Mouse (Mus musculus) embryonic fibroblast, embryonic 13.5 days (primary cell): ENCODE measurements around the gene Cpvl.

ENCODE experiments used
- CTCF ChIP-seq: IDR thresholded peaks from 2 replicates; pipeline ENCODE4 v1.5.1; 2011; ENCODE audit warnings: mild to moderate bottlenecking, control low read depth, low read length, moderate library complexity, borderline replicate concordance; ENCODE audit not compliant: insufficient read depth
- POLR2A ChIP-seq: IDR thresholded peaks from 2 replicates; pipeline ENCODE4 v1.6.1; 2011; ENCODE audit warnings: low read depth, mild to moderate bottlenecking, control low read depth, low read length, moderate library complexity

DNA sequence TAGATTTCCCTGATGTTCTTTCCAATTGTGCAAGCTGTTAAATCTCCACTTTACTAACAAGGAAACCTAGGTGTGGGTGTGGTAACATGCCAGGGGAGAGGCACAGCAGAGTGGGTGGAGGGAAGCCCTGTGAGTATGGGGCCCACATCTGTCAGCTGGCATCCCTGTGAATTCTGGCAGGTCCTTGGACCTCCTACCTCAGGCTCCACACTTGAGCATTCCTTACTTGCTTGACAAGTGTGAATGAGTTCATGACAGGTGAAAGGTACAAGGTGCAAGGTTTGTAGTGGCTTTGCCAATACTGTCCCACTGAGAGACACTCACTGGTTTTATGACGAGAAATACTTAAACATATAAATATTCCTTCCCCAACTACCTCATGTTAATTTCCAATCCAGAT, 4.4 kb downstream of the Cpvl start:
- TF ChIP-seq POLR2A (no peak), CTCF (no peak)
